Comparison of ENCODE assay signal across 21 mouse cellular contexts in genomic region chr17:81528940-81529339, GRCm38 (mm10).
"Had no signal": no experiment of that assay in that cellular context is flagged by ENCODE, and none has a peak within 500 bp of the region (broad histone marks: within the 10 kb centered on the region; RNA-seq: fewer than 3 reads in every experiment).

No protein-coding gene starts in this region.

- H3K9me3 ChIP-seq: kidney, embryonic 15.5 days; limb, embryonic 10.5 days; limb, embryonic 13.5 days; liver, embryonic 12.5 days; liver, embryonic 15.5 days; neural tube, embryonic 13.5 days; stomach, embryonic 15.5 days had no signal

- DNase-seq: kidney, adult 11 months; kidney, adult 8-10 months; kidney, postnatal 10 days; kidney, postnatal 36 days; liver; lung, adult 2 months; lung, postnatal 14 days; lung, postnatal 4 days; retina, postnatal 1 day; right cerebral cortex, postnatal 25 days; spleen, adult 18-20 months; thymus, postnatal 36 days had no signal

- H3K9ac ChIP-seq: kidney, embryonic 15.5 days; limb, embryonic 13.5 days; liver, embryonic 12.5 days; liver, embryonic 15.5 days; neural tube, embryonic 13.5 days; stomach, embryonic 15.5 days had no signal

- H3K27ac ChIP-seq: kidney, embryonic 15.5 days; limb, embryonic 10.5 days; limb, embryonic 13.5 days; liver, embryonic 12.5 days; liver, embryonic 15.5 days; neural tube, embryonic 13.5 days; stomach, embryonic 15.5 days had no signal

- H3K4me3 ChIP-seq: kidney, embryonic 15.5 days; limb, embryonic 10.5 days; limb, embryonic 13.5 days; liver, embryonic 12.5 days; liver, embryonic 15.5 days; myocyte; neural tube, embryonic 13.5 days; stomach, embryonic 15.5 days had no signal

- H3K4me1 ChIP-seq: kidney, embryonic 15.5 days; liver, embryonic 12.5 days; liver, embryonic 15.5 days; stomach, embryonic 15.5 days had no signal

- ATAC-seq: liver, embryonic 12.5 days had no signal

- H3K36me3 ChIP-seq: kidney, embryonic 15.5 days; limb, embryonic 10.5 days; limb, embryonic 13.5 days; liver, embryonic 12.5 days; liver, embryonic 15.5 days; neural tube, embryonic 13.5 days; stomach, embryonic 15.5 days had no signal

- H3K4me2 ChIP-seq: kidney, embryonic 15.5 days; limb, embryonic 13.5 days; liver, embryonic 12.5 days; liver, embryonic 15.5 days; midbrain, embryonic 11.5 days; neural tube, embryonic 13.5 days; stomach, embryonic 15.5 days had no signal

- H3K27me3 ChIP-seq: kidney, embryonic 15.5 days; limb, embryonic 13.5 days; liver, embryonic 12.5 days; liver, embryonic 15.5 days; neural tube, embryonic 13.5 days; stomach, embryonic 15.5 days had no signal
